Mouse (Mus musculus): ENCODE measurements around the gene Mfsd14a. TPM values are rescaled to one million over a fixed set of nuclear protein-coding genes. Genes with fewer than 3 reads are reported as not detected.

The Mfsd14a gene
- 47.8 and 58.5 TPM in 2 replicates for polyA plus RNA-seq (2015; fragmentation: Nextera tagmentation; extraction: Ambion mirVana)

DNA sequence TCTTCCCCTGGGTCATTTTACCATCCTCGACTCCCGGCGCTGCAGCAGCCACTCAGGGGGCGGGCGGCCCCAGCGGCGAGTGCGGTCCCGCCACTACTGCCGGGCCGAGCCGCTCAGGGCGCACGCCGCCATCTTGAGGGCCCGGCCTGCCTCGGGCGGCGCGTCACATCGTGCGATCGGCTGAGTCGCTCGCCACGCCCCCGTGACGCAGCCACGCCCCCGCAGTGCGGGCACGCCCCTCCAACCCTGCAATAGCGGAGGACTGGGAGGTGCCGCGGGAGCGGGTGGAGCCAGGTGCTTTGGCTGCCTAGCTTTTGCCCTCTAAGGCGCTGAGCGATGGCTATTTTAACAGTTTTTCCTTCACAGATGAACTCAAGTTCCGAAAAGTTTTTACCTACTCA is at the start of gene Mfsd14a:
TSS of gene Mfsd14a (minus strand) at position 215 of the 401 bp plus-strand sequence.
- no peaks in the 10 kb centered on the region for H3K36me3 ChIP-seq
- WGBS = under 1% methylated on average over 39 of the region's 39 CpGs
- H3K4me2 ChIP-seq = peak within 1 kb of the TSS; percentile 69
- ATAC-seq (replicated peaks; ENCODE audit: insufficient number of reproducible peaks, insufficient read depth, low FRiP score, low read depth) = peak; percentile 99
- no peaks in the 10 kb centered on the region for H3K9me3 ChIP-seq (replicated peaks)
- peak within 1 kb of the TSS; percentile 90 for H3K27ac ChIP-seq
- no peaks in the 10 kb centered on the region for H3K27me3 ChIP-seq
- peak within 1 kb of the TSS; percentile 95 for H3K9ac ChIP-seq
- peak within 1 kb of the TSS; percentile 89 for H3K4me3 ChIP-seq
- H3K4me1 ChIP-seq (replicated peaks) = peaks cover 24% of the 10 kb centered on the region

DNA sequence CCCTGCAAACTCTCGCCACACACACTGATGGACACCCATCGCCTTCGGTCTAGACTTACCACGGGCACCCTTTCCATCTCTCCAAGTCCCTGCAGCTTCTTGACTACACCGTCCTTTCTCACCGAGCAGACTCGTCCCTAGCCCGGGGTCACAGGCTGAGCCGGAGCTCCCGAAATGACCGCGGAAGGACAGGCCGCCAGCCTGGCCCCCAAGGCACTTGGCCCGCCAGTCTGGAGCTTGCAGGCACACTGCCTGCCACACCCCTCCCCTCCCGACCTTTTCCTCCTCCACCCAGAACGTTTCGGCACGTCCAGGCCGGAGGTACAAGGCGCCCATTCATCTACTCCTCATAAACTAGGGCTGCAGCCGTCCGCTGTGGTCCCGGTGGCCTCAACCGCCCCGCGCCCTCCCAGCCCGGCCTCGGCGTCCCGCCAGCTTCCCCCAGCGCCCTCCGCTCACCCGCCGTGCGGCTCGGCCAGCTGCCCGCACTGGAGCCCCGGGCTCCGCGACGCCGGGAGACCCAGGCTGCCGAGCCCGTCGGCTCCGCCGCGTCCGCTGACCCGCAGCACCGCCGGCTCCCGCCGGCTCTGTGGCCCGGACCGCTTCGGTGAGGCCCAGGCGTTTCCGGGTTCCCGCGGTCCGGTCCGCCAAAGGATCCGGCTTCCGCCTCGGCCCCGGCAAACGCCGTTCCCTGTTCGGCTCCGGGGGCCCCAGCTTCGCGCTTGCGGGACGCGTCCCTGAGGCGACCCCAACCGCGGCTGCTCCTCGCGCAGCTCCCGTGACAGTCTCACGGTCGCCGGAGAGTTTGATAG is 49.4 kb upstream of the Mfsd14a start:
- peak overlapping the region; percentile 79 for H3K27ac ChIP-seq
- WGBS = under 1% methylated on average over 85 of the region's 85 CpGs
- H3K4me1 ChIP-seq (replicated peaks) = peaks cover 20% of the 10 kb centered on the region
- ATAC-seq (replicated peaks; ENCODE audit: insufficient number of reproducible peaks, insufficient read depth, low FRiP score, low read depth) = peak; percentile 89
- no peaks in the 10 kb centered on the region for H3K27me3 ChIP-seq
- H3K4me3 ChIP-seq = peak overlapping the region; percentile 83
- H3K36me3 ChIP-seq = no peaks in the 10 kb centered on the region
- H3K9ac ChIP-seq = peak overlapping the region; percentile 90
- no peaks in the 10 kb centered on the region for H3K9me3 ChIP-seq (replicated peaks)
- peak overlapping the region; percentile 84 for H3K4me2 ChIP-seq

DNA sequence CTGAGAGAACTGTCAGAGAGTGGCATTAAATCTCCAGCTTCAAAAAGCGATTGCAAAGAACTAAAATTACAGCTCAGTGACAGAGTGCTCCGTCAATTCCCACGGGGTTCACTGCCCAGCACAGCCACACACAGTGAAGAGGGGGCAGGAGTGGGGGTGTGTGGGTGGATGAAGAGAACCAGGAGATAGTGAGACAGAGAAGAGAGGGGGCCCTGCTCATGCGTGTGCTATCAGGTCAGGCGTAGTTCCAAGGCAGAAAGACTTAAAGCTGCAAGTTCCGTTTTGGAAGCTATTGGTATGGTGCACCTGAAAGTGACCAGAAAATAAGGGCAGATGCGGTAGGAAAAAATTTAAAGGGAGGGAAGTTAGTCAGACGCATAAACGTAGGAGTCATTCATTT is 48.5 kb upstream of the Mfsd14a start:
- H3K4me1 ChIP-seq (replicated peaks) = peaks cover 20% of the 10 kb centered on the region
- 0 out of 2 replicates have a peak overlapping the region, but pooled peaks have one; percentile 31 for H3K9ac ChIP-seq
- H3K27me3 ChIP-seq = no peaks in the 10 kb centered on the region
- no peak overlapping the region for H3K27ac ChIP-seq
- peak overlapping the region; percentile 84 for H3K4me2 ChIP-seq
- WGBS = 28% methylated on average over 9 of the region's 9 CpGs
- no peaks in the 10 kb centered on the region for H3K36me3 ChIP-seq
- no peak for ATAC-seq (replicated peaks; ENCODE audit: insufficient number of reproducible peaks, insufficient read depth, low FRiP score, low read depth)
- peak overlapping the region; percentile 83 for H3K4me3 ChIP-seq
- no peaks in the 10 kb centered on the region for H3K9me3 ChIP-seq (replicated peaks)

DNA sequence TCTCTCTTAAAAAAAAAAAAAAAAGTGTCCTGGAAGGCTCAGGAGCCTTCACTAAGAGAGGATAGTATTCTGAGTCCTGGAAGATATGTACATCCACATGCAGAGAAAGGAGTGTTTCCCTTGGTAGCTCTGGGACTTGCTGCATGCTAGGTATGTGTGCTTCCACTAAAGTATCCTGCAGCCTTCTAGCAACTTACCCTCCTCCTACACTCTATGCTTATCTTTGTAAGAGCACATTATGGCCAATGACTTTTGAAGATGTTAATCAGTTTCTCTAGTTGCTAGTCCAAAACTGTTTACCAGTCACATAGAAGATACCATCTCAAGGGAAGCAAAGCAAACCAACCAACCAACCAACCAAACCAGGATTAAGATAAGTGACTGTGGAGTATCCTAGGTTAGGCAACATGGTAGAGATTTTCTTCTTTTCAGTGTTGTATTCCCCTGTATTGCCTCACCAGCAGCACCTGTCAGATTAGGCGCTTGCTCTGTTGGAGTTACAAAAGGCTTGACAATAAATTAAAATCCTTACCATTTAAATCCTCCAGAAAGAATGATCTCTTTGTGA is 43.2 kb upstream of the Mfsd14a start:
- Histone ChIP-seq H3K4me1 (replicated peaks) (peaks cover 8% of the 10 kb centered on the region), H3K36me3 (no peaks in the 10 kb centered on the region), H3K9ac (no peak overlapping the region), H3K4me2 (no peak overlapping the region), H3K4me3 (no peak overlapping the region), H3K9me3 (replicated peaks) (no peaks in the 10 kb centered on the region), H3K27ac (no peak overlapping the region), H3K27me3 (no peaks in the 10 kb centered on the region)
- WGBS = 88% methylated on average over 1 of the region's 1 CpGs
- ATAC-seq (replicated peaks; ENCODE audit: insufficient number of reproducible peaks, insufficient read depth, low FRiP score, low read depth) = no peak

DNA sequence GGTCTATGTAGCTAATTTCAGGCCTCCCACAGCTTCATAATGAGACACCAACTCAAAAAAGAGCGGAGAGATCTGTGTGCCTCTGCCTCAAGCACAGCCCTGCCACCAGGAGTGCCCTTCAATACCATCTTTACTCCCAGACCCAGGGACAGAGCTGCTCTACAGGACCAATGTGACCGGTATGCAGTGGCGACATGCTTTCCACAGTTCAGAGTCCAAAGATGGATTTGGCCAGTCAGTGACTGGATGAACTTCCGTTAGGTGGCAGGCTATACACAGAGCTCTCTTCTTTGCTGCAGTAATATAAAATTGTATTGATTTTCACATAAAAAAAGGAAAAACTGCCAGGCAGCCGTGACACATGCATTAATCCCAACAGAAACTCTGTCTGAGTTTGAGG is 41.4 kb upstream of the Mfsd14a start:
- Histone ChIP-seq H3K9ac (no peak overlapping the region), H3K36me3 (no peaks in the 10 kb centered on the region), H3K27ac (no peak overlapping the region), H3K27me3 (no peaks in the 10 kb centered on the region), H3K9me3 (replicated peaks) (no peaks in the 10 kb centered on the region), H3K4me2 (no peak overlapping the region), H3K4me3 (no peak overlapping the region), H3K4me1 (replicated peaks) (peaks cover 4% of the 10 kb centered on the region)
- no peak for ATAC-seq (replicated peaks; ENCODE audit: insufficient number of reproducible peaks, insufficient read depth, low FRiP score, low read depth)
- whole genome bisulfite sequencing = 85% methylated on average over 5 of the region's 5 CpGs

DNA sequence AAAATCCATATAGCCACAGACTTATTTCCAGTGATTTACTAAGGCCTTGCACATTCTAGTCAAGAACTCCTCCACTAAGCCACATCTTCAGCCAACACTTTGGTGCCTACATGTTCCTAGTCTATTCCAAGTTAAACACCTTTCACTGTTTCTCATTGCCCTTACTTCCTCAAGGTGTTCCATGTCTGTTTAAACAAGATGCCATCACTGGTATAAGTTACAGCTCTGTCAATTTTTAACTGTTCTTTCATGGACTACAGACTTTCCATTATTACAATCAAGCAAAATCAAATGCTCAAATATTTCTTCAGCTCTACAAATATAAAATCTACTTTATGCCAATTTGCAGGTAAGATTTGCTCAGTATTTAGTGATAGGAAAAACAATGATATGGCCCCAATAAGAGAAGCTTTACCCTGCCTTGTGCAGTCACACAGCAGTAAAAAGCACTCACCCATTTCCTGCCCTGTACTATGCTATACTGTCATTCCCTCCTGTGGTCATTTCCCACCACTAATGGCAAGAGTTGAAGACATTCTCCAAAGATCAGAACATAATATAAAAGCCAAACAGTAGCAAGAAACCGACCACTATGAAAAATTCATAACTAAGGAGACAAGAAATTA is 40.3 kb upstream of the Mfsd14a start:
- no peak overlapping the region for H3K27ac ChIP-seq
- H3K4me3 ChIP-seq = no peak overlapping the region
- 77% methylated on average over 1 of the region's 1 CpGs for WGBS
- H3K9ac ChIP-seq = no peak overlapping the region
- peaks cover 4% of the 10 kb centered on the region for H3K4me1 ChIP-seq (replicated peaks)
- H3K4me2 ChIP-seq = no peak overlapping the region
- H3K36me3 ChIP-seq = no peaks in the 10 kb centered on the region
- ATAC-seq (replicated peaks; ENCODE audit: insufficient number of reproducible peaks, insufficient read depth, low FRiP score, low read depth) = no peak
- H3K27me3 ChIP-seq = no peaks in the 10 kb centered on the region
- H3K9me3 ChIP-seq (replicated peaks) = no peaks in the 10 kb centered on the region

DNA sequence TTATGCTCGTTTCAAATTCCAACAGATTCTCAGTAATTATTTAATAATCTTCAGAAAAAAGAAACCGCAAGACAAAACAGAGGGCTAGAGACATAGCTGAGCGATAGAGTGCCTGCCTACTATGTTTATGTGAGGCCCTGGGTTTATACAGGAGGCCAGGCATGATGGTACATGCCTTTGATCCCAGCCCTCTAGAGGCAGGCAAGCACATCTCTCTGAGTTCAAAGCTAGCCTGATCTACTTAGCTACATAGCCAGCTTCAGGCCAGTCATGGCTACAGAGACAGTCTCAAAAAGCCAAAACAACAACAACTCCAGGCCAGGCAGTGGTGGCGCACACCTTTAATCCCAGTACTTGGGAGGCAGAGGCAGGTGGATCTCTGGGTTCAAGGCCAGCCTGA is 39.1 kb upstream of the Mfsd14a start:
- 89% methylated on average over 4 of the region's 4 CpGs for WGBS
- Histone ChIP-seq H3K4me1 (replicated peaks) (peaks cover 4% of the 10 kb centered on the region), H3K27me3 (no peaks in the 10 kb centered on the region), H3K4me2 (no peak overlapping the region), H3K36me3 (no peaks in the 10 kb centered on the region), H3K27ac (no peak overlapping the region), H3K4me3 (no peak overlapping the region), H3K9ac (no peak overlapping the region), H3K9me3 (replicated peaks) (no peaks in the 10 kb centered on the region)
- ATAC-seq (replicated peaks; ENCODE audit: insufficient number of reproducible peaks, insufficient read depth, low FRiP score, low read depth) = no peak

DNA sequence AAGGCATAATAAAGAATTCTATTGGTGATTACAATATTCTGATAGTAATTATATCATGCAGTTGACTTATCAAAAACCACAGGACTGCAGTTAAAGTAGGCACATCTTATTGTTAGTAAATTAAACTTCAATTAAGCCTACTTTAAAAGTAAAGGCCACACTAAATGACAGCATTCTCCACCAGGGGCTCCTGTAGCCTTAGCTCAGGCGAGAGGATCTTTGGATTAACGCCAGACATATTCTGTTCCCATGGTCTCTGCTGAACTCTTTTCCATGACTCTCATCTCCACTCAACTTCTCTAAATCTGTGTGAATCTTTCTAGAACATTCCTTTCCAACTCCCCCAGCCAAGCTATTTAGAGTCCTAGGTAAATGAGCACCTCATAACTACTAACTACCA is 36.3 kb upstream of the Mfsd14a start:
- H3K27ac ChIP-seq = no peak overlapping the region
- H3K4me2 ChIP-seq = no peak overlapping the region
- no peak for ATAC-seq (replicated peaks; ENCODE audit: insufficient number of reproducible peaks, insufficient read depth, low FRiP score, low read depth)
- WGBS = 40% methylated on average over 2 of the region's 2 CpGs
- peaks cover 3% of the 10 kb centered on the region; the same call in 1 of the 2 replicates for H3K36me3 ChIP-seq
- no peak overlapping the region for H3K4me3 ChIP-seq
- no peaks in the 10 kb centered on the region for H3K27me3 ChIP-seq
- H3K9ac ChIP-seq = no peak overlapping the region
- H3K4me1 ChIP-seq (replicated peaks) = peaks cover 4% of the 10 kb centered on the region
- no peaks in the 10 kb centered on the region for H3K9me3 ChIP-seq (replicated peaks)

DNA sequence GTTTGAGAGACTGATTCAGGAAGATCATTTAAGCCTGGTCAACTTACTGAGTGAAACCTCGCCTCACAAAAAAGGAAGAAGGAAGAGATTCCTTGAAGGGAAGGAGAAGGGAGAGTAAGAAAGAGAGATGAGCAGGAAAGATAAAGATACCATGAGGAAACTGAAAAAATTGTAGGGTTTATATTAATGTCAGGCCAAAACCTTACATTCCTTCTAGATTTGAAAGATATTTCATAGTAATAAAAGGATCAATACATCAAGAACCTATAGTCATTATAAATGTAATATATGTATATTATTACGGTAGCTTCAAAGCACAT is 33.1 kb upstream of the Mfsd14a start:
- WGBS = 82% methylated on average over 2 of the region's 2 CpGs
- ATAC-seq (replicated peaks; ENCODE audit: insufficient number of reproducible peaks, insufficient read depth, low FRiP score, low read depth) = no peak
- H3K4me2 ChIP-seq = no peak overlapping the region
- H3K36me3 ChIP-seq = peaks cover 4% of the 10 kb centered on the region
- H3K9ac ChIP-seq = no peak overlapping the region
- H3K27me3 ChIP-seq = no peaks in the 10 kb centered on the region
- no peak overlapping the region for H3K4me3 ChIP-seq
- H3K4me1 ChIP-seq (replicated peaks) = peaks cover 4% of the 10 kb centered on the region
- H3K9me3 ChIP-seq (replicated peaks) = no peaks in the 10 kb centered on the region
- H3K27ac ChIP-seq = no peak overlapping the region

DNA sequence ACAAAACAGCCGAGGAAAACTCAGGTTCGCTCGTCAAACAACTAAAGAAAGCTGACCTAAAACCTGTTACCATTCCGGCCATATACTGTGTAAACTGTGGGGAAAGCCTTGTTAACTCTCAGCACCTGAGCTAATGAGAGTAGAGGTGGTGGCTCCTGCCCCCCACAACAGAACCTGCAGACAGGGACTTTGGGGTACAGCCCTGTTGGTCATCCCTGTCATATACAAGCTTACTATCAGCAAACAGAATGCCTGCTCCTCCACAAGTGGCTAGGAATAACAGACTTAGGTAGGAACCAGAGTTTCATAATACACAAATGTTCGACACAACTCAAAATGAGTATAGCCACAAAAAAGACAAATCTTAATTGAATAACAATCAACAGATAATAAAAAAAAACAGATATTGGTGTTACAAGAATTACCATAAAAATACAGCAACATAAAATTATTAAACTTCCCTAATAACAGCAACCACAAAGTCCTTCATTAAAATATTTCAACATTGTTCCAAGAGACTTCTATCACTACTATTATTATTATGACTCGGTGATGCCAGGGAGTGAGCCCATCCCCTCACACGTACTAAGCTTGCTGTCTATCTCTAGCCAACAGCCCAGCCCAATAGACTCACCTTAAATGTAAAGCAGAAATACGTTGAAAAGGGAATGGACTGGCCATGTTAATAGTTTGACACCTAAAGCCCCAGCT is 32.6 kb upstream of the Mfsd14a start:
- 84% methylated on average over 8 of the region's 8 CpGs for WGBS
- peaks cover 4% of the 10 kb centered on the region for H3K4me1 ChIP-seq (replicated peaks)
- peaks cover 4% of the 10 kb centered on the region for H3K36me3 ChIP-seq
- no peak overlapping the region for H3K9ac ChIP-seq
- H3K4me3 ChIP-seq = no peak overlapping the region
- no peaks in the 10 kb centered on the region for H3K9me3 ChIP-seq (replicated peaks)
- no peaks in the 10 kb centered on the region for H3K27me3 ChIP-seq
- no peak overlapping the region for H3K4me2 ChIP-seq
- no peak overlapping the region for H3K27ac ChIP-seq
- no peak for ATAC-seq (replicated peaks; ENCODE audit: insufficient number of reproducible peaks, insufficient read depth, low FRiP score, low read depth)

DNA sequence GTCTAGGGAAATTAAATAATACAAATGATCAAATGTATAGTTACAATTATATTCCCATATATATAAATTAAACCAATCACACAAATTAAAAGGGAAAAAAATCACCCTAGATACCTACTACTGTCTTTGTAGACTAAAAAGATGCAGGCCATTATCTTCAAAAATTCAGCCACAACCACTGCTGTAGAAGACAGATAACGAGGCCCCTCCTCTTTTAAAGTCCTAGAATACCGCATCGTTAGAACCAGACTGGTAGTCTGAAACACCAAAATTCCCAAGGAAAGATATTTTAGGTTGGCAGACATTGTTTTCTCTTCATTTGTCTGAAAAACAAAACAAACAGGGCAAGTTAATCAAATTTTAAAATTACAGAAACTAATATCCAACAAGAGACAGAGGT is 31.8 kb upstream of the Mfsd14a start:
- no peak for ATAC-seq (replicated peaks; ENCODE audit: insufficient number of reproducible peaks, insufficient read depth, low FRiP score, low read depth)
- H3K27ac ChIP-seq = no peak overlapping the region
- WGBS = 72% methylated on average over 3 of the region's 3 CpGs
- H3K36me3 ChIP-seq = peaks cover 4% of the 10 kb centered on the region
- H3K4me1 ChIP-seq (replicated peaks) = peaks cover 4% of the 10 kb centered on the region
- no peaks in the 10 kb centered on the region for H3K27me3 ChIP-seq
- no peak overlapping the region for H3K4me2 ChIP-seq
- no peak overlapping the region for H3K9ac ChIP-seq
- H3K4me3 ChIP-seq = no peak overlapping the region
- H3K9me3 ChIP-seq (replicated peaks) = no peaks in the 10 kb centered on the region

All from heart, embryonic 15.5 days (tissue).